Comparison of ENCODE assay signal across 8 mouse cellular contexts in genomic region chr5:57717906-57718875, GRCm38 (mm10). TPM values are rescaled to one million over a fixed set of nuclear protein-coding genes. Genes with fewer than 3 reads are reported as not detected.
A peak's percentile ranks its signal among the peaks of the same experiment; 100 is the strongest.
DNase-seq lines count a peak whose midpoint lies in the region; ATAC-seq and TF ChIP-seq lines count a peak whose summit lies in the region.

TSS of gene Pcdh7 (plus strand) at chr5:57717967.

- no peak for TF ChIP-seq CTCF in liver, embryonic 14.5 days (IDR thresholded peaks at IDR 0.05; ENCODE audit: low read depth)

- H3K36me3 ChIP-seq in forebrain, embryonic 10.5 days (replicated peaks), result no peaks in the 10 kb centered on the region
- no peaks in the 10 kb centered on the region for H3K36me3 ChIP-seq in heart, embryonic 11.5 days (ENCODE audit: control insufficient read depth, insufficient read depth, low read length)
- H3K36me3 ChIP-seq in liver, embryonic 14.5 days (replicated peaks; ENCODE audit: control insufficient read depth, insufficient read depth, low read depth), result no peaks in the 10 kb centered on the region
- no peaks in the 10 kb centered on the region for H3K36me3 ChIP-seq in neural tube, embryonic 13.5 days

- WGBS in forebrain, embryonic 10.5 days, result under 1% methylated on average over 69 of the region's 70 CpGs
- under 1% methylated on average over 70 of the region's 70 CpGs for WGBS in heart, embryonic 11.5 days (ENCODE audit: insufficient replicate concordance)
- WGBS in liver, embryonic 14.5 days (ENCODE audit: insufficient replicate concordance), result under 1% methylated on average over 69 of the region's 70 CpGs
- WGBS in neural tube, embryonic 13.5 days, result under 1% methylated on average over 70 of the region's 70 CpGs

- TF ChIP-seq EP300 in liver, embryonic 14.5 days (IDR thresholded peaks at IDR 0.05; ENCODE audit: low read depth), result no peak

- H3K4me3 ChIP-seq in forebrain, embryonic 10.5 days, result peak within 1 kb of the TSS; percentile 68
- peak within 1 kb of the TSS; percentile 78 for H3K4me3 ChIP-seq in heart, embryonic 11.5 days (ENCODE audit: low read depth, low read length)
- H3K4me3 ChIP-seq in liver, embryonic 14.5 days (ENCODE audit: insufficient read depth in 1 of 2, low read depth in 2 of 2, low read length in 2 of 2), result peak within 1 kb of the TSS; percentile 57 to 60
- peak within 1 kb of the TSS; percentile 73 for H3K4me3 ChIP-seq in neural tube, embryonic 13.5 days

- ATAC-seq in heart, embryonic 11.5 days (replicated peaks; ENCODE audit: insufficient number of reproducible peaks, low FRiP score, low TSS enrichment), result peak; percentile 24; the same call in 1 of the 2 replicates
- ATAC-seq in liver, embryonic 14.5 days (ENCODE audit: insufficient read depth), result peak; percentile 14; the same call in 1 of the 2 replicates
- peak; percentile 40 for ATAC-seq in neural tube, embryonic 13.5 days (ENCODE audit: low read depth)

- H3K4me1 ChIP-seq in forebrain, embryonic 10.5 days, result peaks cover 44% of the 10 kb centered on the region
- no peaks in the 10 kb centered on the region for H3K4me1 ChIP-seq in heart, embryonic 11.5 days (ENCODE audit: control insufficient read depth, insufficient read depth, low read length)
- peaks cover 0 to 7% of the 10 kb centered on the region in 2 experiments; a peak in 2 of 4 replicates for H3K4me1 ChIP-seq in liver, embryonic 14.5 days (replicated peaks; ENCODE audit: control insufficient read depth in 2 of 2, insufficient read depth in 2 of 2, low read length in 1 of 2)
- H3K4me1 ChIP-seq in neural tube, embryonic 13.5 days (replicated peaks), result peaks cover 35% of the 10 kb centered on the region

- peaks cover 44% of the 10 kb centered on the region for H3K27me3 ChIP-seq in forebrain, embryonic 10.5 days (ENCODE audit: poor library complexity, severe bottlenecking)
- H3K27me3 ChIP-seq in heart, embryonic 11.5 days (ENCODE audit: control insufficient read depth, insufficient read depth, low read length), result no peaks in the 10 kb centered on the region
- H3K27me3 ChIP-seq in liver, embryonic 14.5 days (ENCODE audit: control insufficient read depth, insufficient read depth, low read length), result peaks cover 61% of the 10 kb centered on the region
- peaks cover 17% of the 10 kb centered on the region; the same call in 1 of the 2 replicates for H3K27me3 ChIP-seq in neural tube, embryonic 13.5 days

- H3K9ac ChIP-seq in heart, embryonic 11.5 days (ENCODE audit: low read depth, low read length), result peak within 1 kb of the TSS; percentile 89
- H3K9ac ChIP-seq in liver, embryonic 14.5 days (replicated peaks), result peak within 1 kb of the TSS; percentile 27
- peak within 1 kb of the TSS; percentile 85 for H3K9ac ChIP-seq in neural tube, embryonic 13.5 days

- H3K4me2 ChIP-seq in heart, embryonic 11.5 days, result peak within 1 kb of the TSS; percentile 95
- peak within 1 kb of the TSS; percentile 90 for H3K4me2 ChIP-seq in liver, embryonic 14.5 days (ENCODE audit: low read depth)
- peak within 1 kb of the TSS; percentile 92 for H3K4me2 ChIP-seq in neural tube, embryonic 13.5 days

- DNase-seq in 416B (ENCODE audit: low read depth), result peak; percentile 93
- peak; percentile 79 for DNase-seq in brain, embryonic 18.5 days (ENCODE audit: low read depth, low spot score)
- peak; percentile 66 for DNase-seq in forebrain, embryonic 10.5 days (ENCODE audit: extremely low spot score, low spot score)
- peak; percentile 54 for DNase-seq in kidney, postnatal 10 days
- DNase-seq in liver, embryonic 14.5 days (ENCODE audit: low read depth in 3 of 3, low spot score in 3 of 3), result peak in 1 of 3 experiments; percentile 27
- peak; percentile 15 for DNase-seq in thymus, postnatal 25 days

- H3K27ac ChIP-seq in forebrain, embryonic 10.5 days, result peak within 1 kb of the TSS; percentile 87
- H3K27ac ChIP-seq in heart, embryonic 11.5 days (ENCODE audit: low read depth, low read length), result peak within 1 kb of the TSS; percentile 97
- no peak within 1 kb of the TSS for H3K27ac ChIP-seq in liver, embryonic 14.5 days
- peak within 1 kb of the TSS; percentile 94 for H3K27ac ChIP-seq in neural tube, embryonic 13.5 days (replicated peaks)

- H3K9me3 ChIP-seq in forebrain, embryonic 10.5 days, result no peaks in the 10 kb centered on the region
- no peaks in the 10 kb centered on the region for H3K9me3 ChIP-seq in heart, embryonic 11.5 days (replicated peaks; ENCODE audit: control insufficient read depth, low read length)
- no peaks in the 10 kb centered on the region for H3K9me3 ChIP-seq in liver, embryonic 14.5 days (ENCODE audit: control insufficient read depth, low read length)
- no peaks in the 10 kb centered on the region for H3K9me3 ChIP-seq in neural tube, embryonic 13.5 days

RNA-seq across cellular contexts. Expression of gene Pcdh7, which starts in this region (rescaled TPM):
- 2.3 and 4.2 TPM in 2 replicates for polyA plus RNA-seq in forebrain, embryonic 10.5 days (2016; fragmentation: Nextera tagmentation; extraction: Ambion mirVana)
- polyA plus RNA-seq in heart, embryonic 11.5 days (2014; fragmentation: Nextera tagmentation; extraction: Ambion mirVana), result 17.6 and 19.4 TPM in 2 replicates
- 0.57 and 0.64 TPM in 2 replicates for polyA plus RNA-seq in liver, embryonic 14.5 days (2012; rRNA removed)
- 0.34 and 0.49 TPM in 2 replicates for polyA plus RNA-seq in liver, embryonic 14.5 days (2014; fragmentation: Nextera tagmentation; extraction: Ambion mirVana)
- 20.7 and 21.2 TPM in 2 replicates for polyA plus RNA-seq in neural tube, embryonic 13.5 days (2015; fragmentation: Nextera tagmentation; extraction: Ambion mirVana)

Comparison
In these comparisons a context has a peak if more than half of its experiments do, and no peak if none do; other contexts are left out.
1. Peak in ATAC-seq, H3K4me3 ChIP-seq, H3K9ac ChIP-seq and H3K4me2 ChIP-seq in liver, embryonic 14.5 days; RNA of the gene not detected or under 1 TPM.
2. H3K9ac ChIP-seq: peak in every context shown above with its lines; median percentile 89 in heart, embryonic 11.5 days; 85 in neural tube, embryonic 13.5 days; 27 in liver, embryonic 14.5 days.